Mouse (Mus musculus) c-Kit-positive CD71-negative TER-119-negative erythroid progenitor cells, embryonic 14.5 days (primary cell): ENCODE data around the gene Atp8a2.
"Not testable (repeated sequence)": the region's sequence is repeated elsewhere in the genome, so short reads cannot be mapped to it uniquely, and the experiment has no call there.

Experiments used
- DNase-seq: peaks from one replicate; pipeline ENCODE4 v3.0.0-alpha.2; 2013; ENCODE audit warnings: low read depth

The Atp8a2 gene

DNA sequence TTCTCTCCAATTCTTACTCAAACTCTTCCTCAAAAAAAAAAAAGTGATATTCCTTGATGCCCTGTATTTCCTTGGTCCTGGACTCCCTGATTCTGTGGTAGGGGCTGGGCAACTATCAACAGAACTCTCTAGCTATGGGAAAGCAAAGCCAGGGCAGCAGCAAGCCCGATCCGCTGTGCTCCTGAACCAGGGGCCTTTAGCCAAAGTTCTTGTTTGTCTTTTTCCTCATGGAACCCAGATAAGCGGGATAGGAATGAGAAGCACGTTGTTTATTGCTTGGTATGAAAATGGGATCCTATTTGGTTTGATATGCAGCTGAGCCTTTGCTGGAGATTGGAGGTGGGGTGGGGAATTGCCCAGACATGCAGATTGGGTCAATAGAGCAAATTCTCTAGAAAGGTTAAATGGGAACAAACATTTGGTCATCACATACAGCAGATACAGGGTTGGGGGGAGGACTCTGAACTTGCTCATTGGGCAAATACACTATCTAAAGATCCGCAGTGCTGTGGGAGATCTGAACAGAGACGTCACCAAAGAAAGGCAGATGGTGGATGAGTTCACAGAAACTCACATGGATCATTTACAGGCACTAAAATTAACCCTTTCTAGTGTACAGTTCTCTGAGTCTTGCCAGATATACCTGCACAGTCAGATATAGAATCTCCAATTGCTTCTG is 353.6 kb downstream of the Atp8a2 start:
- no peak for DNase-seq

DNA sequence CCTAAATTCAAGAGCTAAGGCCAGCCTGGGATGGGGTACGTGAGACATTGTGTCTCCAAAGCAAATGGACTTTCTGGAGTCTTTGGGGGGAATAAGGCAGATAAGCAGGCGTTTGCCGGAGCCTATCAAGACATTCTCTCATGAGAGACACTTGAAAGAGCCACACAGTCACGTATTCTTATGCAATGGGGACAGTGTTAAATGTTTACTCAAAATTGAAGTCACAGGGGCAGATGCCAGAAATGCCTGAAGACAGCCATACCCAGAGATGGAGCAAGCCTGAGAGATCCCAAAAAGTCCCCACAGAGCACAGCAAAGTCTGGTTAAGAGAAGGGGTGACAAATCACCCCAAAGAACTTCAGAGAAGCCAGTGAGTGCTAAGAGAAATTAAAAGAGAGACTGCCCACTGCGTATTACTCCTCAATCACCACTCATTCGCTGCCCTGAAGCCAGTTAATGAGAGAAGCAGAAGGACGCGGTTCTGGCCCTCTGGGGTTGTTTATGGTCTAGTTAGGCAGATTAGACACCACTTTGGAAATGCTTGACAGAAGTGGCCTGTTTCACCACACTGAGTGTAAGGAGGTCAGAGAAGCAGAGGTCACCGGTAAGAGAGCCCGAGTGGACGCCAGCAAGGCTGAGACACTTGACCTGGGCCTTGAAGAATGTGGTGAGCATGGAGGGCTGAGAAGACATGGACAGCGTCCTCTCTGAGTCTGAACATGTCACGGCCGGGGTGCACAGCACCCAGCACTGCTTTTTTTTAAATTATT is 356.8 kb downstream of the Atp8a2 start:
- DNase-seq = no peak

DNA sequence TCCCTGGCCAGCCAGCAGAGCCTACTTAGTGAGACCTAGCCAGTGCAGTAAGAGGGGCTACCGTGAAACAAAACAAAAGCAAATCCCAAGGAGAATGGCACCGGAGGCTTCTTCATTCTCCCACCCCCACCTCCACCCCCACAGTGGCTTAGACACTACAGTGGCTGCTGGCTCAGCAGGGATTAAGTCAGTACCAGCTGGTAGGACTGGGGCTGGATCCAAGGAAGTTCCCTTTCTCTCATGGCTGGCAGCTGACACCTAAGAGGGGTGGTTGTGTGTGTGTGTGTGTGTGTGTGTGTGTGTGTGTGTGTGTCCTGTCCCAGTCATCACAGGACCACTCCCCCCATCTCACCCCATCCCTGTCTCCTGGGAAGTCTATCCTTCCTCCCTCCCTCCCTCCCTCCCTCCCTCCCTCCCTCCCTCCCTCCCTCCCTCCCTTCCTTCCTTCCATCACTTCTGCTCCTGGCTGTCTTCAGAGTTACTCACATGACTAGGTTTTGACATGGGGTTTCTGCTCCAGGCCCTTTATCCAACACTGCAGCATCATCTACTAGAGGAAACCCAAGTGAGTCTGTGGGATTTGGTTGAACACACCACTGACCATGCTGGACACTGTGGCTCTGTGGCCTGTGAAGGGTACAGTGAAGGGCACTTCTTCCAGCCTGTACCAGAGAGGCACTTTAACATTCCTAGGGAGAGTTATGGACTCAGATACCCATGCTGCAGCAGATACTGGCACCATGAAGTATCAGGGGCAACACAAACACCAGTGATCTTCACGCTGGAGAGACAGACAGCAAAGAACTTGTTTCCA is 358.3 kb downstream of the Atp8a2 start:
- not testable (repeated sequence) for DNase-seq

DNA sequence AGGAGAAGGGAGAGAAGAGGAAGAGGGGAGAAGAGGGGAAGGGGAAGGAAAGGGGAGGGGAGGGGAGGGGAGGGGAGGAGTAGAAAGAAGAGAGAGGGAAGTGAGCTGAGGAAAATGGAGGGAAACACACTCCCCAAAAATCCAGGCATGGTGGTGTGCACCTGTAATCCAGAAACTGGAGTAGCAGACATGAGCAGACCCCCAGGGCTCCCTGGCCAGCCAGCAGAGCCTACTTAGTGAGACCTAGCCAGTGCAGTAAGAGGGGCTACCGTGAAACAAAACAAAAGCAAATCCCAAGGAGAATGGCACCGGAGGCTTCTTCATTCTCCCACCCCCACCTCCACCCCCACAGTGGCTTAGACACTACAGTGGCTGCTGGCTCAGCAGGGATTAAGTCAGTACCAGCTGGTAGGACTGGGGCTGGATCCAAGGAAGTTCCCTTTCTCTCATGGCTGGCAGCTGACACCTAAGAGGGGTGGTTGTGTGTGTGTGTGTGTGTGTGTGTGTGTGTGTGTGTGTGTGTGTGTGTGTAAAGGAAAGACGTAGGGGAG is 359.2 kb downstream of the Atp8a2 start:
- DNase-seq = not testable (repeated sequence)

DNA sequence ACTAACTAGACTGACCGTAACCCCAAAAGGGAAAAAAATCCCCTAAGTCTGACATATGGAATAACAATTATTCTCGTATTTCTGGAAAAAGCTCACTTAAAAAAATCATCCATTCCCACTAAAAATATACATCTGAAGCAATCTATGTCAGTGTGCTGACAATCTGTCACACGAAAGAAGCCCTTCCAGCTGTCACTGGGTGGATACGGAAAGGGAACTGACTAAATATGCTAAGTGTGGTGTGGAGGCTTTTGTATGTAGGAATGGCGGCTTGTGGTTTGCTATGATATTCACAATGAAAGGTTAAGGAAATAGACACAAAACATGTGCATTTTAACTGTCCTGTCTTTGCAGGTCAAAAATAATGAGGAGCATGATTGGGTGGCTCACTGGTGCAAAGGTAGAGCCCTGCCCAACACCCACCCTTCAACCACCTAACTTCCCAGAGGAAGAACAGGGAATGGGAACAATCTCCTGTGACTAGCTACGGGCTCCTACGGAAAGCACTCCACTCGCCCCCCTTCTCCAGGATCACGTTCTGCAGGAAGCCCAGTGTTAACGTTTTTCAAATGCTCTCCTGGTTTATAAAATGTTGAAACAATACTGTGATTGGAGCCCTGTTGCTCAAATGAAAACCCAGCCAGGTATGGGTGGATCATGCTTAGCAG is 360.0 kb downstream of the Atp8a2 start:
- no peak for DNase-seq

DNA sequence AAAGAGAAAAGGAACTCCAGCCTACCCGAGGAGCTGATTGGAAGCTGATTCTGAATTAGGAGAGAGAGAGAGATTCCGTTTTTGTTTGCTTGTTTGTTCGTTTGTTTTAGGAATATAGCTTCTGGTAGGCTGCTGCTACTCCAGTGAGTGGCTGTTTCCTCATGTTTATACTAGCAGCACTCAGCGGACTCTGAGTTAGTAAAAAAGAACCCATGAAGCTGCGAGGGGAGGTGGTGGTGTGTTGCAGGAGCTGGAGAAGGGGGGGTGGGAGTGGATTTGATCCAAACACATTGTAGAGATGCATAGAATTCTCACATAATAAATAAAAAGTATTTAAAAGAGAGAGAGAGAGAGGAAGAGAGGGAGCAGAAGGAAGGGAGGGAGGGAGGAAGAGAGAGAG is 367.4 kb downstream of the Atp8a2 start:
- DNase-seq = no peak

DNA sequence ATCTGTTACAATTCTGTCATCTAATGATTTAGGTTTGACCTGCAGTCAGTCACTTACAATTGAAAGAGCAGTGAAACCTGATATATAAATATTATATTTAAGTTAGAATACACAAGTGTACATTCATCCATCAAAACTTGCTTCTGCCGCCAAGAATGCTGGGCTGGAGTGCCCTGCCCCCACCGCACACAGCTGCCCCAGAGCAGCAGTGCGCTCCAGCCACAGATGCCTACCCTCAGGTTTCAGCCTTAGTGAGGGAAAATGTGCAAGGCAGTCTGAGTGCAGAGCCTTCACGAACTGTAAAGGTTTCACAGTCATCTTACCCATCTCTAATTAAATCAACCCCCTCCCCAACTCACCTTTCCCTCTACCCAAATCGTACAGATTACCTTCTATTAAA is 369.6 kb downstream of the Atp8a2 start:
- no peak for DNase-seq

DNA sequence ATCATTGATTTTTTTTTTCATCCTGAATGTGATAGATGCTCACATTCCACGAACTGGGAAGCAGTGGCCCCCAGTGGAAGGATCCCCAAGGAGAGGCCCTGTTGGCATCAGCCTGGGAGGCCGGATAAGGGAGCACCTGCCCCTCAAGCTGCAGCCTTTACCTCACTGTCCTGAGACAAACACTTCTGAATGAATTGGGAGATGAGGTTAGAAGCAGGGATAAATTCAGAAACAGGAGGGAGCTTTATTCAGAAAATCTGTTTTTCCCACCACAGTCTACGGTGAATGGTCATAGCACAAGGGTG is 376.9 kb downstream of the Atp8a2 start:
- DNase-seq = no peak

DNA sequence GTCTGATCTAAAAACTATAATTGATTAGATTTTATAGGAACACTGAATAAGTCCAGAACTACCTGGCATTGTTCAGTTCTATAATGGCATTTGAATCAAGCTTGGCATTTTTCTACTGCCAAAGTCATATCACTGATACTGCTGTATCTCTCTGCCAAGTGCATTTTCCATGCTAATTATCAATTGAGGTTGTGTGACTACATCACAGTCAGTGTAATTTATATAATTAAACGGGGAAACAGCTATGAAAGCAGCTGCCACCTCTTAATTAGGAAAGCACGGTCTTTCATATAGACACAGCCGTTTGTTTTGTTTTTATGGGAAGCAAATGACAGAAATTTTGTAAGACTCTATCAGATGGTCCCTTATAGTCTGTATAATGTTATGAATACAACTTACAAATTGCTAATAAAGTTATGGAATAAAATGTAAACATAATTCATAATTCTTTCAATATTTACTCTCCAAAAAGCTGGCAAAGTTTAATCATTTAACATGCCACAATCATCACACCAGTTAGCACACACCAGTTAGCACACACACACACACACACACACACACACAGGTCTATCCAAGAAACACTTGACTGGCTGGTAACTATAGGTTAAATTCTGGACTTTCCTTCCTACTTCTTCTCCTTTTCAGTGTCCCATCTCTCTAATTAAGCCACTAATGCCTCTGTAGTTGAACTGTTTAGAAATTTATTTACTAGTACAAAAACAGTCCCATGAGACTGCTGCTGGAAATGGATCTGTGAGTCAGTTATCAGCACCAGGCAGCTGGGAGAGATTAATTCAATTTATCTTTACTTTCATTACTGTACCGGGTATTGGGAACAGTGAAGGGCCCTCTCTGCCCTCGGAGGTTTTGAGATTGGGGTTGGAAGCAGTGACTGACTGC is 377.5 kb downstream of the Atp8a2 start:
- no peak for DNase-seq

DNA sequence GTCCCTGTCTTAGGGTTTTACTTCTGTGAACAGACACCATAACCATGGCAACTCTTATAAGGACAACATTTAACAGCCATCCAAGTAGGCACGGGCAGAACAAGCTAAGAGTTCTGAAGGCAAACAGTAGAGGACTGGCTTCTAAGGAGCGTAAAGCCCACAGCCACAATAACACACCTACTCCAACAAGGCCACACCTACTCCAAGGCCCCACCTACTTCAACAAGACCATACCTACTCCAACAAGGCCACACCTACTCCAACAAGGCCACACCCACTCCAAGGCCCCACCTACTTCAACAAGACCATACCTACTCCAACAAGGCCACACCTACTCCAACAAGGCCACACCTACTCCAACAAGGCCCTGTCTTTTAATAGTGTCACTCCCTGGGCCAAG is 386.7 kb downstream of the Atp8a2 start:
- DNase-seq = not testable (repeated sequence)

DNA sequence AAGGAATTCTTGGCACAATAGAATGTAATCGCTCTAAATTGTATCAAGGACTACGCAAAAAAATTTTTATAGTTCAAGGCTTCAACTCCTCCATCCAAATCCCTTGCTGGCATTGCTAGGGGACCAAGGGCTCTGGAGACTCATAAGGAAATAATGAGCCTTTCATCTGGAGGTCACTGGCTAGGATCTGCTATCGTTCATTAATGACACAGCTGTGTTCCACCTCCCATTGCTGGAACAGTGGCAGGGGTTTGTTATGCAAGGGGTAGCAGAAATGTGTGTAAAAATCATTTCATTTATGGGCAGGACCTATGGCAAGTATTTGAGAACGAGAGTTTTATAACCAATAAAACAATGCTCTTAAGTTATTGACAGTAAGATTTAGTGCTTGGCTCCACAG is 387.2 kb downstream of the Atp8a2 start:
- no peak for DNase-seq

DNA sequence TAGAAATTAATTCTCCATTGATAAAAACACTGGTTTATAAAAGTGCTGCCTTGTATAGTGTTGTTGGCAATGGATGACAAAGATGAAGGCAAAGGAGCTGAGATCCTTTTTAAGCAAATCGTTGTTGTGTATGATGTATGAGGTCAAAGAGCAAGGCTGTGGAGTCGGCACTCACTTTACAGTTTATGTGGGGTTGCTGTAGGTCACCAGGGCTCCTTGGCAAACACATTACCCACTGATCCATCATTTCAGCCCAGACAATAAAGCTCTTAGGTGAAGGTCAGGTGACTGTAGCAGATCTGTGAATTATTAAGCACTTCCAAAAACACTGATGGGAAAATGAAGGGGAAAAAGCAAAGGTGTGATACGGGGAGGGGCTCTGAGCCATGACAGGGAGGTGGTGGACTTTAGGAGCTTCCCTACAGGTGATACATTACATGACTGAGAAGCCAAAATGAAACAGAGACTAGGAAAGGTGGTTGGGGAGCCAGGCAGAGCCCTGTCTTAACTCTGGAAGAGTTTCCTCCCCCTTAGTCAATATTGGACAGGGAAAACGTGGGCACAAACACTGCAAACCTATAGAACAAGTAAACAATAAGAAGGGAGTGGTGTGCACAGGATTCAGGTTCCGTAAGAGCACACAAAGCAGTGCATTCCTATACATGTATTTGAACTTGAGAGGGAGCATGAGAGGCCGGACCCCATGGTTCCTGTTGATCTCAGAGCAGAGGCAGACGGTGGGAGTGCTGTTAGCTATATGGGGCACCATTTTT is 389.3 kb downstream of the Atp8a2 start:
- no peak for DNase-seq

DNA sequence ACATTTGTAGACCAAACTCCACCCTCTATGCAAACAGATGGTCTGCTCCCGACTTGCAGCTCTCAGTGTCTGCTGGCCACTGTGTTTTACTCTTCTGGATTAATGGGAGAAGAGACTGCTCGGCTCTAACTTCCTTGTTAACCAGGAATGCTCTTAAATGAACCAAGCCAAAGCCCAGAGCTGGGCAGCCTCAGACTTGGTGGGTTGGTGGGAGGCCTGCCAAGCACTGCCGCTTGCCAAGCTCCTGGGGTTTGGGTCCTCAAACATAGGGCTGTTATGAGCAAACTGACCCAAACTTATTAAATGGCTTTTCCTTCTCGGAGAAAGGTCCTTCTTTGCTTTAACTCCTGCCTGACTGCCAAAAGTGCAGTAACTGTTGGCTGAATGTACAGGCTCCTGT is 390.1 kb downstream of the Atp8a2 start:
- no peak for DNase-seq

DNA sequence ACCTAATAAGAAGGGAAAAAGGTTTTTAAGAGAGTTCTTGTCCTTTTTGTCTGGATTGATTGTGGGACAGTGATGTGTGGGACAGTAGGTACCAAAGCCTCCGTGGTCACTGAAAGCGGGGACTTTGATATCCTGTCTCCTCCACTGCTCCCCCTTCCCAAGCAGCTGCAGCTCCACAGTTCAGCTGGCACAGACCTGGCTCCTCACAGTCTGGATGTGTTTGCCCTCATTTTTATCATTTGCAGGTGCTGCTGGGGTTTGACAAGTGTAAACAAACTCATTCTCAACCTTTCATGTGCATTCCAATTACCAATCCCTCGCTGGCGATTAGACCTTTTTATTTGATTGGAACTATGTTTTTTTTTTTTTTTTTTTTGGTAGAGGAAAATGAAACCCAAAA is 390.8 kb downstream of the Atp8a2 start:
- DNase-seq = no peak

DNA sequence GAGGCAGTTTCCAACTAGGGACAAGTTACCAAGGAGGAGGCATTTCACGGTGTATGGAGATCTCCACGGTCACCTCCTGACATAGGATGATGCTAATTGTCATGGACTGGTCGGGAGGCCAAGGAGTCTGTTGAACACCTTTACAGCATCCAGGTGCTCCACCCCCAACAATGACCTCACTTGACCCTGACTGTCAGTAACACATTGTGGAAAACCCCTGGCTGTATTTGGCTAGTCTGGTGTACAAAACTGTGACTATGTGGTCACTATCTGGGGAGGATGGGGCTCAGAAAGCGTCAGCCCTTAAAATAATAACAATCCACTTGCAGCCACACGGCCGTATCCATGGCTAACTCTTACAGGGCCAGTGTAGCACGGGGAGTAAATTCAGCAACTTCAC is 391.3 kb downstream of the Atp8a2 start:
- no peak for DNase-seq

DNA sequence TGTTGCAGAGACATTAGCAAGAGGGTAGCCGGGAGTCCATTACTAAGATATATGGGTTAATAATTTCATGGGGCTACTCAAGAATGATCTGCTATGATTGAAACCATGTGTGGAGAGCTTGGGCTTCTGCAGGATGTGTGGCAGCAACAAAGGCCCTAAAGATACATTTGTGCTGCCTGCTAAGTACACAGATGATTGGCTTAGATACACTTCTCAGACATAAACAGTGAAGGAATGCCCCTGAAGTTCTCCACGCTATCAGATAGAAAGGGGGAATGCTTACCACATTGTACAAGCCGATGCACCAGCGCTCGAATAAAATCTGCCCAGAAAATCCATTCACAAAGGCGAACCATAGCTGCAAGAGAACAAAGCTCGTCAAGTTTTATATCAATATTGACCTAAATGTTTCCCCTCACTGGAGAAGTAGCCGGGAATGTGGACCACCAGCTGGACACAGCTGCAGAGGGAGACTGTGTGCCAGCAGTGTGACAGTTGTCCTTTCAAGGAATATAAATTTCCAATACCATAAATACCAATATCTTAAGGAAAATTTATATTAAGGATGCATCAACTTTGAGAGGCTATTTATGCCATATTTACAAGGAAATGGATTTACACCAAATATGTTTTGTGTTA is 394.9 kb downstream of the Atp8a2 start:
- no peak for DNase-seq

DNA sequence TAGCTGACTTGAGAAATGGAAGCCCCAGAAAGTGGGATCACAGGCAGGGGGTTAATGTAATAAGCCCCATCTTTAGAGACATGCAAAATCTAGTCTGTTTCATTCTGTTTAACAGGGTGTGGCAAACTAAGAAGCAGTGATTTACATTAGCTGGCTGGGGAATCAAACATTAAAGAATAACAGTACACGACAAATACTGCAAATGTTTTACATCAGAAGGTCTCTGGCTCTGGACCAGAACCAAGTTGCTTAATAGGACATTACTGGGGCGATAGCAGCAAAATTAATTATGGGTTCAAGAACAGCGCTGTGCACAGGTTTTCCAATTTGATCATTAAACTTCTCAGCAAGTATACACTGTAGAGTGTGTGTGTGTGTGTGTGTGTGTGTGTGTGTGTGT is 397.5 kb downstream of the Atp8a2 start:
- DNase-seq = no peak

DNA sequence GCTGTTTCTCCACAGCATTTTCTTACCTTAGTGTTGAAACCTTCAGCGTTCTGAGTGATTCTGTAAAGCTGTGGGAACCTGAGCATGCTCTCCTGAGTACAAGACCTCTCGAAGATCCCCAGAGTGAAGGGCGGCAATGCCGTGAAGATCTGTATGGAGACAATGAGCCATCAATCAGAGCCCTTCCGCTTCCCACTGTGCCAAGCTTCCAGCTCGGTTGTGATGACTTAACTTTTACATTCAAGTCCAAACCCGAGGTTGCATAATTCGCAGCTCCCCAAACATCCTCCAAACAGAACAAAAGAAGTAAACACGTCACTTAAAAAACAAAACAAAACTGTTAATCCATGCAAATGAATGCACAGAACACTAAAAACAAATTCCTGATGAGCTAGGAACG is 403.1 kb downstream of the Atp8a2 start:
- DNase-seq = no peak

DNA sequence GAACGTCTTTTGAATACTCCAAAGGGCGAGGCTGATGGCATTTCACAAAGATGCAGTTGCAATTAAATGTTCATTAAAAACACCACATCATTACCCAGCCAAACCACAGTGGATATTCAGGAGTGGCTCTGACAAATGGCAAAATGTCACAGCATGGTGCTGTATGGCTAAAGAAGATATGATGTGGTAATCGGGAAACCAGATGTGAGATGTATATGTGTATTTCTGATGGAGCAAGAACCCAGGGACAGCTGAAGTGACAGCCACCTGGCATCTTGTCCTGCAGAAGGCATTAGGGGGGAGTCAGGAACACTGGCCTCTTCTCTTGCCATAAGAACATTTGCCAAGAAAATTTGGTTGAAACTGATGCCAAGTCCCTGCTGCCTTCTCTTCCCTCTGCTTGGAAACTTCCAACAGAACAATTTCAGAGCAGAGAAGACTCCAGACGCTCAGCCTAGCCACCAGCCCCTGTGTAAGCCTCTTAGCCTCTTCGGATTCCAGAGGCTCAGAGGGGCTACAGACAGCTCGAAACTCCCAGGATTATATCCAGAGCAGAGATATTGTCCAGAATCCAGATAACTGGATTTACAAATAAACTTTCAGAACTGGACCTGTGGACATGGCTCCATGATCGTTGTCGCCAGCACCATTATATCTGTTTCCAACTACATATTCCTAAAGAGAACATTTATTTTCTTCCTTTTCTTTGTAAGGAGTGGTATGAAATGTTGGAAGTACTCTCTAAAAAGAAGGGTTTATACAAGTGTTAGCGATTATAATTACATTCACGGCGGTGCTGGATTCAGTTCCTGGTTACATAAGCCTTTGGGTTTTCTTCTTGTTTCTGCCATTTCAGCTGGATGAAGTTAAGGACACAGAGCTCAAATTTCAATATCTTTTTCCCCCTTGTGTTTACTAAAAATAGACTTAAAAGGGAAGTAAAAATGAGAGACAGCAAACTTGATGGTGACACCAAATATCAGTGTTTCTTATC is 413.3 kb downstream of the Atp8a2 start:
- no peak for DNase-seq
